Mouse (Mus musculus): ENCODE data around the gene Synpo2.

Gene Synpo2

GRCm38 (mm10) chr3:123205065-123205464, 30.9 kb downstream of the Synpo2 start:
- DNase-seq (ENCODE audit: low spot score in 2 of 2) = no peak

GRCm38 (mm10) chr3:123204658-123205057, 31.3 kb downstream of the Synpo2 start:
- no peak for DNase-seq (ENCODE audit: low spot score in 2 of 2)

- DNase-seq (ENCODE audit: low spot score in 2 of 2) = no peak
These were observed 34.2 kb downstream of the Synpo2 start for GRCm38 (mm10) chr3:123201798-123202197.

- DNase-seq (ENCODE audit: low spot score in 2 of 2) = no peak
These were observed 42.2 kb downstream of the Synpo2 start for GRCm38 (mm10) chr3:123193740-123194139.

- no peak for DNase-seq (ENCODE audit: low spot score in 2 of 2)
These were observed 44.3 kb downstream of the Synpo2 start for GRCm38 (mm10) chr3:123191602-123192001.

- no peak for DNase-seq (ENCODE audit: low spot score in 2 of 2)
These were observed 45.6 kb downstream of the Synpo2 start for GRCm38 (mm10) chr3:123190329-123190728.

- no peak for DNase-seq (ENCODE audit: low spot score in 2 of 2)
These were observed 46.1 kb downstream of the Synpo2 start for GRCm38 (mm10) chr3:123189826-123190225.

- DNase-seq (ENCODE audit: low spot score in 2 of 2) = no peak
These were observed 47.2 kb downstream of the Synpo2 start for GRCm38 (mm10) chr3:123188616-123189230.

GRCm38 (mm10) chr3:123187370-123188124, 48.4 kb downstream of the Synpo2 start:
- no peak for DNase-seq (ENCODE audit: low spot score in 2 of 2)

GRCm38 (mm10) chr3:123185238-123185925, 50.6 kb downstream of the Synpo2 start:
- no peak for DNase-seq (ENCODE audit: low spot score in 2 of 2)

- no peak for DNase-seq (ENCODE audit: low spot score in 2 of 2)
These were observed 51.7 kb downstream of the Synpo2 start for GRCm38 (mm10) chr3:123184281-123184680.

GRCm38 (mm10) chr3:123179508-123179907, 56.4 kb downstream of the Synpo2 start:
- DNase-seq (ENCODE audit: low spot score in 2 of 2) = no peak

GRCm38 (mm10) chr3:123179041-123179440, 56.9 kb downstream of the Synpo2 start:
- no peak for DNase-seq (ENCODE audit: low spot score in 2 of 2)

- no peak for DNase-seq (ENCODE audit: low spot score in 2 of 2)
These were observed 57.5 kb downstream of the Synpo2 start for GRCm38 (mm10) chr3:123178420-123178819.

GRCm38 (mm10) chr3:123176366-123177334, 59.3 kb downstream of the Synpo2 start:
- no peak for DNase-seq (ENCODE audit: low spot score in 2 of 2)

- no peak for DNase-seq (ENCODE audit: low spot score in 2 of 2)
These were observed 60.8 kb downstream of the Synpo2 start for GRCm38 (mm10) chr3:123175142-123175541.

- no peak for DNase-seq (ENCODE audit: low spot score in 2 of 2)
These were observed 61.6 kb downstream of the Synpo2 start for GRCm38 (mm10) chr3:123174379-123174697.

- DNase-seq (ENCODE audit: low spot score in 2 of 2) = no peak
These were observed 62.2 kb downstream of the Synpo2 start for GRCm38 (mm10) chr3:123173553-123174378.

- no peak for DNase-seq (ENCODE audit: low spot score in 2 of 2)
These were observed 63.8 kb downstream of the Synpo2 start for GRCm38 (mm10) chr3:123172151-123172550.

- no peak for DNase-seq (ENCODE audit: low spot score in 2 of 2)
These were observed 66.6 kb downstream of the Synpo2 start for GRCm38 (mm10) chr3:123169398-123169797.

GRCm38 (mm10) chr3:123168815-123169214, 67.1 kb downstream of the Synpo2 start:
- DNase-seq (ENCODE audit: low spot score in 2 of 2) = peak; percentile 11 to 37

All from frontal cortex, postnatal 25 days (tissue).